Mouse (Mus musculus): Measurements from ENCODE around the gene Gad2. TPM values are rescaled to one million over a fixed set of nuclear protein-coding genes. Genes with fewer than 3 reads are reported as not detected.

Gene Gad2
- total RNA-seq, 1 experiment = 0.13 TPM

DNA sequence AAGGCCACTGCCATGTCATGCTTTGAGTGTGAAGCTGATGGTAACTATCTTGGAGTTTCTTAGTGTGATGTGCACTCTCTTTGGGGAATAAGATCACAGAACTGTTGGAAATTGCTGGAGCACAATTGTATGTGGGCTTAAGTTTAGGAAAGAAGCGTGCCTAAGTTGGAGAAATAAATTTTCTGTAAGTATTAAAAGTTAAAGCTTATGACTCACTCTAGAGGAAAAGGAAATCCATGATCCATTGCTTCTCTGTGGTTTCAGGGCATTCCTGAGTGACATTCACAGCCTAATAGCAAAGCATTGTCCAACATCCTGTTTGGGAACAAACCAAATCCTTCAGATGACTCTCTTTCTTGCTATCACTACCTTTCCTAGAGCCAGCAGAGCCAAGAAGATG is 49.3 kb downstream of the Gad2 start:
- in situ Hi-C loops (cut with MboI; ENCODE audit: low sequenced_read_pairs in 2 of 2, unreplicated experiment in 2 of 2) = no loop called here
- Histone ChIP-seq H3K9me3 (ENCODE audit: control insufficient read depth, insufficient read depth, low read depth, low read length) (no peaks in the 10 kb centered on the region), H3K4me1 (ENCODE audit: control insufficient read depth in 2 of 2, insufficient read depth in 2 of 2, low read length in 2 of 2, poor library complexity in 1 of 2) (no peaks in the 10 kb centered on the region), H3K36me3 (ENCODE audit: control insufficient read depth, insufficient read depth, low read length, poor library complexity, severe bottlenecking) (no peaks in the 10 kb centered on the region), H3K27ac (ENCODE audit: insufficient read depth, low read depth, low read length, poor library complexity, severe bottlenecking) (no peak overlapping the region), H3K9ac (ENCODE audit: insufficient read depth, low read depth, low read length, poor library complexity, severe bottlenecking) (no peak overlapping the region), H3K4me3 (ENCODE audit: insufficient read depth in 1 of 2, low read depth in 1 of 2, low read length in 2 of 2, poor library complexity in 1 of 2, severe bottlenecking in 1 of 2) (no peak overlapping the region)
- TF ChIP-seq CHD2 (IDR thresholded peaks at IDR 0.05; ENCODE audit: low read depth, low read length) (no peak), MAFK (IDR thresholded peaks at IDR 0.05; ENCODE audit: insufficient read depth, low read depth, low read length) (no peak), ZNF384 (IDR thresholded peaks at IDR 0.05; ENCODE audit: low read depth, low read length) (no peak), HCFC1 (IDR thresholded peaks at IDR 0.05; ENCODE audit: borderline replicate concordance, insufficient read depth, low read length) (no peak), ZC3H11A (IDR thresholded peaks at IDR 0.05; ENCODE audit: borderline replicate concordance, low read depth, low read length) (no peak)
- DNase-seq (ENCODE audit: low read depth, low spot score) = no peak

DNA sequence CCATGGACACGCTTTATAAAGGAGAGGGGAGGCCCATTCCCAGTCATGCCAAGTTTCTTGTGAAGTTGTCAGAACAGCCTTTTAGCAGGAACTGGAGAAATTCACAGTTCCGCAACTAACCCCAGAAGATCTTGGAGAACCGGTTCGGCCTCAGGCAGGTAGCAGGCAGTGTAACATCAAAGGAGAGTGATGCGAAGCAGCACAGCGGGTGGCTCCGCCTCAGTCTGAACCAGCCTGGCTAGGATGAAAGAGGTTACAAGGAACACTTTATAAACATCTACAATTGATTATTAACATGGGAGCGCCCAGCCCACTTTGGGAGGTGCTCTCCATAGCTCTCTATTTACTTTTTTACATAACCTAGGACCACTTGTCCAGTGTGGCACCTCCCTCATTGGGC is 55.1 kb downstream of the Gad2 start:
- no peak overlapping the region for H3K9ac ChIP-seq (ENCODE audit: insufficient read depth, low read depth, low read length, poor library complexity, severe bottlenecking)
- TF ChIP-seq ZNF384 (IDR thresholded peaks at IDR 0.05; ENCODE audit: low read depth, low read length) (no peak), ZC3H11A (IDR thresholded peaks at IDR 0.05; ENCODE audit: borderline replicate concordance, low read depth, low read length) (no peak), CHD2 (IDR thresholded peaks at IDR 0.05; ENCODE audit: low read depth, low read length) (no peak), MAFK (IDR thresholded peaks at IDR 0.05; ENCODE audit: insufficient read depth, low read depth, low read length) (no peak), HCFC1 (IDR thresholded peaks at IDR 0.05; ENCODE audit: borderline replicate concordance, insufficient read depth, low read length) (no peak)
- H3K27ac ChIP-seq (ENCODE audit: insufficient read depth, low read depth, low read length, poor library complexity, severe bottlenecking) = no peak overlapping the region
- H3K4me3 ChIP-seq (ENCODE audit: insufficient read depth in 1 of 2, low read depth in 1 of 2, low read length in 2 of 2, poor library complexity in 1 of 2, severe bottlenecking in 1 of 2) = no peak overlapping the region
- no peaks in the 10 kb centered on the region for H3K9me3 ChIP-seq (ENCODE audit: control insufficient read depth, insufficient read depth, low read depth, low read length)
- H3K4me1 ChIP-seq (ENCODE audit: control insufficient read depth in 2 of 2, insufficient read depth in 2 of 2, low read length in 2 of 2, poor library complexity in 1 of 2) = no peaks in the 10 kb centered on the region; a peak in 1 of 4 replicates
- in situ Hi-C loops (cut with MboI; ENCODE audit: low sequenced_read_pairs in 2 of 2, unreplicated experiment in 2 of 2) = no loop called here
- H3K36me3 ChIP-seq (ENCODE audit: control insufficient read depth, insufficient read depth, low read length, poor library complexity, severe bottlenecking) = no peaks in the 10 kb centered on the region
- peak; percentile 25 for DNase-seq (ENCODE audit: low read depth, low spot score)

DNA sequence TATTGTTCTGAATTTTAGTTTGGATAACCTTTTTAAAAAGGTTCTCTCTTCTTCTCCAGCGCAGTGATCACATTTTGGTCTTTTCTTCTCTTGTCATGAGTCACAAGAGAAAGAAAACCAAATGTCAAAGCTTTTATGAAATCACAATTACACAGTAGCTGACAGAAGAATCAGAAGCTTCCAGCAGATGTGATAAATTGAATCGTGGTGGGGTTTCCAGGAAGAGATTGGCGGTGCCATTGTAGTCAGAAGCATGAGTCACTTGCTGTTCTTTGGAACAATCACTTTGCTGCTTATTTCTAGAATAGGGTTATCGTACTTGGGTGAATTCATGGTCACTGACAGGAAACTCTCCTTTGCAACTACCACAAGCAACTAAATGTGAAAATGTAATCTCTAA is 57.9 kb downstream of the Gad2 start:
- in situ Hi-C loops (cut with MboI; ENCODE audit: low sequenced_read_pairs in 2 of 2, unreplicated experiment in 2 of 2) = no loop called here
- TF ChIP-seq ZC3H11A (IDR thresholded peaks at IDR 0.05; ENCODE audit: borderline replicate concordance, low read depth, low read length) = no peak
- no peak for TF ChIP-seq CHD2 (IDR thresholded peaks at IDR 0.05; ENCODE audit: low read depth, low read length)
- TF ChIP-seq ZNF384 (IDR thresholded peaks at IDR 0.05; ENCODE audit: low read depth, low read length) = no peak
- TF ChIP-seq HCFC1 (IDR thresholded peaks at IDR 0.05; ENCODE audit: borderline replicate concordance, insufficient read depth, low read length) = no peak
- no peak for TF ChIP-seq MAFK (IDR thresholded peaks at IDR 0.05; ENCODE audit: insufficient read depth, low read depth, low read length)
- DNase-seq (ENCODE audit: low read depth, low spot score) = no peak
- Histone ChIP-seq H3K9me3 (ENCODE audit: control insufficient read depth, insufficient read depth, low read depth, low read length) (no peaks in the 10 kb centered on the region), H3K4me1 (ENCODE audit: control insufficient read depth in 2 of 2, insufficient read depth in 2 of 2, low read length in 2 of 2, poor library complexity in 1 of 2) (no peaks in the 10 kb centered on the region; a peak in 1 of 4 replicates), H3K9ac (ENCODE audit: insufficient read depth, low read depth, low read length, poor library complexity, severe bottlenecking) (no peak overlapping the region), H3K27ac (ENCODE audit: insufficient read depth, low read depth, low read length, poor library complexity, severe bottlenecking) (no peak overlapping the region), H3K36me3 (ENCODE audit: control insufficient read depth, insufficient read depth, low read length, poor library complexity, severe bottlenecking) (no peaks in the 10 kb centered on the region), H3K4me3 (ENCODE audit: insufficient read depth in 1 of 2, low read depth in 1 of 2, low read length in 2 of 2, poor library complexity in 1 of 2, severe bottlenecking in 1 of 2) (no peak overlapping the region)

DNA sequence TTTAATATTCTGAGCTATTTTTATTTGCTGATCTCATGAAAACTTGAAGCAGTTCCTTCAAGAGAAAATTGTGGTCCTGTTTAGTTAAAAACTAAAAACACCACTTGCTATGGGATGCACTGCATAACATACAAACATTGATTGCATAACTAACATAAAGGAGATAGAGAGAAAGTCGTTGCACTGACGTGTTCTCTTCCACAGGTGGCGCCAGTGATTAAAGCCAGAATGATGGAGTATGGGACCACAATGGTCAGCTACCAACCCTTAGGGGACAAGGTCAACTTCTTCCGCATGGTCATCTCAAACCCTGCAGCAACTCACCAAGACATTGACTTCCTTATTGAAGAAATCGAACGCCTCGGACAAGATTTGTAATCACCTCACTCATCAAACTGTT is 68.0 kb downstream of the Gad2 start:
- H3K9ac ChIP-seq (ENCODE audit: insufficient read depth, low read depth, low read length, poor library complexity, severe bottlenecking) = no peak overlapping the region
- in situ Hi-C loops (cut with MboI; ENCODE audit: low sequenced_read_pairs in 2 of 2, unreplicated experiment in 2 of 2) = no loop called here
- no peaks in the 10 kb centered on the region for H3K9me3 ChIP-seq (ENCODE audit: control insufficient read depth, insufficient read depth, low read depth, low read length)
- H3K4me1 ChIP-seq (ENCODE audit: control insufficient read depth in 2 of 2, insufficient read depth in 2 of 2, low read length in 2 of 2, poor library complexity in 1 of 2) = no peaks in the 10 kb centered on the region
- no peak for DNase-seq (ENCODE audit: low read depth, low spot score)
- H3K36me3 ChIP-seq (ENCODE audit: control insufficient read depth, insufficient read depth, low read length, poor library complexity, severe bottlenecking) = no peaks in the 10 kb centered on the region
- H3K27ac ChIP-seq (ENCODE audit: insufficient read depth, low read depth, low read length, poor library complexity, severe bottlenecking) = no peak overlapping the region
- TF ChIP-seq MAFK (IDR thresholded peaks at IDR 0.05; ENCODE audit: insufficient read depth, low read depth, low read length) (no peak), CHD2 (IDR thresholded peaks at IDR 0.05; ENCODE audit: low read depth, low read length) (no peak), HCFC1 (IDR thresholded peaks at IDR 0.05; ENCODE audit: borderline replicate concordance, insufficient read depth, low read length) (no peak), ZC3H11A (IDR thresholded peaks at IDR 0.05; ENCODE audit: borderline replicate concordance, low read depth, low read length) (no peak), ZNF384 (IDR thresholded peaks at IDR 0.05; ENCODE audit: low read depth, low read length) (no peak)
- H3K4me3 ChIP-seq (ENCODE audit: insufficient read depth in 1 of 2, low read depth in 1 of 2, low read length in 2 of 2, poor library complexity in 1 of 2, severe bottlenecking in 1 of 2) = no peak overlapping the region

Measured in ES-E14 (cell line).